Mouse (Mus musculus) liver, adult 2 months (tissue): Measurements from ENCODE around the gene Tln2. TPM values are rescaled to one million over a fixed set of nuclear protein-coding genes. Genes with fewer than 3 reads are reported as not detected.

Source experiments
- DNase-seq: peaks from one replicate; pipeline ENCODE4 v3.0.0-alpha.2; 2011; ENCODE audit warnings: low read depth, low spot score; ENCODE audit errors: extremely low read depth
- H3K27ac ChIP-seq: fragments of 200-500 bp; replicated peaks from 2 replicates; pipeline ENCODE4 v1.5.1; 2012; ENCODE audit warnings: low read depth, mild to moderate bottlenecking, control low read depth, inconsistent platforms, low read length; ENCODE audit not compliant: insufficient read depth
- H3K27me3 ChIP-seq: fragments of 200-500 bp; 2 replicates; pipeline ENCODE4 v1.6.1; 2012; ENCODE audit warnings: mild to moderate bottlenecking, moderate library complexity, low read length, inconsistent platforms; ENCODE audit not compliant: control insufficient read depth, insufficient read depth
- H3K36me3 ChIP-seq: fragments of 200-500 bp; 2 replicates; pipeline ENCODE4 v1.6.1; 2012; ENCODE audit warnings: low read length, inconsistent platforms; ENCODE audit not compliant: control insufficient read depth, insufficient read depth
- H3K4me1 ChIP-seq: fragments of 200-500 bp; 2 replicates; pipeline ENCODE4 v1.6.1; 2011; ENCODE audit warnings: low read length; ENCODE audit not compliant: control insufficient read depth, insufficient read depth
- H3K4me3 ChIP-seq: fragments of 200-500 bp; 2 replicates; pipeline ENCODE4 v1.5.1; 2011; ENCODE audit warnings: low read depth, mild to moderate bottlenecking, control low read depth, low read length, moderate library complexity; ENCODE audit not compliant: insufficient read depth
- H3K79me2 ChIP-seq: fragments of 200-500 bp; 2 replicates; pipeline ENCODE4 v1.6.1; 2012; ENCODE audit warnings: inconsistent platforms, mild to moderate bottlenecking, low read length, moderate library complexity; ENCODE audit not compliant: control insufficient read depth, insufficient read depth
- H3K9ac ChIP-seq: fragments of 200-500 bp; 2 replicates; pipeline ENCODE4 v1.6.1; 2012; ENCODE audit warnings: low read depth, mild to moderate bottlenecking, control low read depth, inconsistent platforms, low read length
- CTCF ChIP-seq: fragments of 200-500 bp; IDR thresholded peaks from 2 replicates; pipeline ENCODE4 v1.5.1; 2011; ENCODE audit warnings: low read depth, low read length, control low read depth
- POLR2A ChIP-seq: fragments of 200-500 bp; IDR thresholded peaks from 2 replicates; pipeline ENCODE4 v1.6.1; 2011; ENCODE audit warnings: low read length, control low read depth; ENCODE audit not compliant: insufficient read depth; ENCODE audit errors: extremely low read depth
- WGBS: fragments of 180-500 bp; shearing (Covaris S2); methylation state at CpG from one replicate; pipeline ENCODE4 v1.1.7; 2018; 5-methylcytosine and 5-hydroxymethylcytosine counted together
- polyA plus RNA-seq: library from polyadenylated mRNA; depleted of rRNA; stranded (reverse); fragments of >200 nt; gene quantifications from 2 replicates; pipeline ENCODE4 v1.2.3, GENCODE M21; 2012; rRNA removed
- total RNA-seq: library from RNA; depleted of rRNA; stranded (reverse); fragments of >200 nt; gene quantifications from 2 replicates; pipeline ENCODE4 v1.2.3, GENCODE M21; 2014; rRNA removed

The Tln2 gene
- total and polyA plus RNA-seq, 2 experiments, result 1.9 to 4.6 TPM

DNA sequence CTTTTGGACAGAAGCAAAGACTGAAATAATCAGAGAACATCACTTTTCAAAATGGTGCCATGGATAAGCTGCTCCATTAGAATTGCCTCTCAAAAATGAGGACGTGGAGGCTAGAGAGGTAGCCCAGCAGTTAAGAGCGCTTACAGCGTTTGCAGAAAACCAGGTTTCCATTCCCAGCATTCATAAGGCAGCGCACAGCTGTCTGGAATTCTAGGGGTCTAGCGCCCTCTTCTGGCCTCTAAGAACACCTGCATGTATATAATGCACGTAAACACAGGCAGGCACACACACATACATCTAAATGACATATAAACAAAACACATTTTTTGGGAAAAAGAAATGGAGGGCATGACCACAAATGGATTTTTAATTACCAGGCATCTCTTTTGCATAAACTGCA, 385.7 kb downstream of the Tln2 start:
- 92% methylated on average over 6 of the region's 6 CpGs for WGBS
- H3K4me3 ChIP-seq, result no peak overlapping the region
- H3K4me1 ChIP-seq, result no peaks in the 10 kb centered on the region
- TF ChIP-seq POLR2A, result no peak
- TF ChIP-seq CTCF, result no peak
- no peaks in the 10 kb centered on the region for H3K27me3 ChIP-seq
- no peak for DNase-seq
- H3K9ac ChIP-seq, result no peak overlapping the region
- no peaks in the 10 kb centered on the region for H3K36me3 ChIP-seq
- H3K79me2 ChIP-seq, result no peaks in the 10 kb centered on the region
- H3K27ac ChIP-seq, result no peak overlapping the region

DNA sequence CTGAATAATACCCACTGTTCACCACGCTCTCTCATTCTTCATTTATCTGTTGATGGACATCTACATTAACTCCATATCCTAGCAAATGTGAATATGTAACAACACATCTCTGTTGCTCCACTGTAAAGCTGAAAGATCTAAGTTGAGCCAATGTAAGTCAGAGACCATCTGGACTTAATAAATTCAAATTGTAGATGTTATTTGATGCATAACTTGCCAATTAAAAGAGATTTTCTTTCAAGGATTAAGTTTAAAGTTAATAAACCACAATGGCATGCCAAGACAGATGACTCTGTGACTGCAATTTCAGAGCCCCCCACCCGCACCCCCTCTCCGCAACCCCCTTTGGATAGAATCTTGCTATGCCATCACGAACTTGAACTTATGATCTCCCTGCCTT, 386.3 kb downstream of the Tln2 start:
- Histone ChIP-seq H3K4me1 (no peaks in the 10 kb centered on the region), H3K27ac (no peak overlapping the region), H3K9ac (no peak overlapping the region), H3K27me3 (no peaks in the 10 kb centered on the region), H3K4me3 (no peak overlapping the region), H3K79me2 (no peaks in the 10 kb centered on the region), H3K36me3 (no peaks in the 10 kb centered on the region)
- 95% methylated on average over 4 of the region's 4 CpGs for WGBS
- DNase-seq, result no peak
- TF ChIP-seq POLR2A (no peak), CTCF (no peak)

DNA sequence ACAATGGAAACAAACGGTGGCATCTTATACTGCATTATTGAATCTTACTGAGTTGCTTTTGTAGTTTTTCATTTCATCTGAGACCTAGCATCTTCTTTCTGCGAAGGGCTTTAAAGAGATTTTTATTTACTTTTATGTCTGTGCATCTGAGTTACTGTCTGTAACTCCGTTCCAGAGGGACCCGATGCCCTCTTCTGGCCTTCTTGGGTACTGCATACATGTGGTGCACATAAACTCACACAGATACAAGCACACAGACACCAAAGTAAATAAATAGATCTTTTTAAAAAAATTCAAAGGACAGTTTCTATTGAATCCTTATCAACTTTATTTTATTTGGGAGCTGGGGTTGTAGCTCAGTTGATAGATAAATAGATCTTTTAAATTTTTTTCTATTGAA, 388.1 kb downstream of the Tln2 start:
- no peak for DNase-seq
- no peaks in the 10 kb centered on the region for H3K36me3 ChIP-seq
- no peak overlapping the region for H3K27ac ChIP-seq
- no peaks in the 10 kb centered on the region for H3K79me2 ChIP-seq
- no peak overlapping the region for H3K4me3 ChIP-seq
- H3K9ac ChIP-seq, result no peak overlapping the region
- TF ChIP-seq CTCF (no peak), POLR2A (no peak)
- 94% methylated on average over 4 of the region's 4 CpGs for WGBS
- H3K4me1 ChIP-seq, result no peaks in the 10 kb centered on the region
- H3K27me3 ChIP-seq, result no peaks in the 10 kb centered on the region

DNA sequence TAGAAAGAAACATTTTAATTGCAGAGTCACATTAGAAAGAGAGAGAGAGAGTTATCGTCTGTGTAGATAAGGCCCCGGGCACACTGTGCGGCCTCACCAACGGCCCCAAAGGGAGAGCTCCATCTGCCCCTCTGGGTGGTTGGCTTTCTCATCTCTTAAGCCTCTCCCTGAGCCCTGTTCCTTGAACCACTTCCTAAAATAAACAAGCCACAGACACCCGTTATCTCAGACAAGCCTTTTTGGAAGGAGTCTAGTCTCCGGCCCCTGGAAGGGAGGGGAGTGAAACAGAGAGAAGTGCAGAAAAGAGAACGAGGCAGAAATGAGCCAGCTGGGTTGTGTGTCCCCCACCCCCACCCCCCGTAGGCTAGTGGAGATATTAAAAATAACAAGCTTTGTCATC, 388.7 kb downstream of the Tln2 start:
- DNase-seq, result no peak
- no peaks in the 10 kb centered on the region for H3K36me3 ChIP-seq
- H3K79me2 ChIP-seq, result no peaks in the 10 kb centered on the region
- H3K27me3 ChIP-seq, result no peaks in the 10 kb centered on the region
- no peak overlapping the region for H3K4me3 ChIP-seq
- TF ChIP-seq CTCF (no peak), POLR2A (no peak)
- no peak overlapping the region for H3K9ac ChIP-seq
- WGBS, result 55% methylated on average over 8 of the region's 8 CpGs
- H3K4me1 ChIP-seq, result no peaks in the 10 kb centered on the region
- no peak overlapping the region for H3K27ac ChIP-seq

- WGBS, result 92% methylated on average over 3 of the region's 3 CpGs
- Histone ChIP-seq H3K36me3 (no peaks in the 10 kb centered on the region), H3K9ac (no peak overlapping the region), H3K27ac (no peak overlapping the region), H3K27me3 (no peaks in the 10 kb centered on the region), H3K4me3 (no peak overlapping the region), H3K79me2 (no peaks in the 10 kb centered on the region), H3K4me1 (no peaks in the 10 kb centered on the region)
- no peak for TF ChIP-seq CTCF
- no peak for TF ChIP-seq POLR2A
- DNase-seq, result no peak
These were observed 389.5 kb downstream of the Tln2 start for GRCm38 (mm10) chr9:67170047-67170446.

Other genes with a start within 250 kb of the Tln2 start
- gene C2cd4b, start 199.7 kb upstream of the Tln2 start, total RNA-seq, result not detected in 2 replicates
- not detected in 2 replicates for gene C2cd4b, start 199.7 kb upstream of the Tln2 start, polyA plus RNA-seq